Mouse (Mus musculus): Measurements from ENCODE around the gene Mmgt2.
A peak's percentile ranks its signal among the peaks of the same experiment; 100 is the strongest.

The Mmgt2 gene

GRCm38 (mm10) chr11:62621586-62622283 is 26.7 kb upstream of the Mmgt2 start:
- DNase-seq: no peak

GRCm38 (mm10) chr11:62622850-62623249 is 25.6 kb upstream of the Mmgt2 start:
- DNase-seq: no peak

GRCm38 (mm10) chr11:62624341-62625291 is 23.8 kb upstream of the Mmgt2 start:
- peak in 1 of 2 experiments; percentile 51 for DNase-seq

GRCm38 (mm10) chr11:62629352-62630224 is 18.9 kb upstream of the Mmgt2 start:
- no peak for DNase-seq

- peak in 1 of 2 experiments; percentile 24 for DNase-seq
Observed at GRCm38 (mm10) chr11:62630225-62630821, 18.1 kb upstream of the Mmgt2 start.

GRCm38 (mm10) chr11:62631138-62631537 is 17.3 kb upstream of the Mmgt2 start:
- no peak for DNase-seq

- no peak for DNase-seq
Observed at GRCm38 (mm10) chr11:62635406-62635805, 13.1 kb upstream of the Mmgt2 start.

GRCm38 (mm10) chr11:62636105-62636839 is 12.2 kb upstream of the Mmgt2 start:
- no peak for DNase-seq

GRCm38 (mm10) chr11:62636840-62637221 is 11.6 kb upstream of the Mmgt2 start:
- peak in 1 of 2 experiments; percentile 32 for DNase-seq

- no peak for DNase-seq
Observed at GRCm38 (mm10) chr11:62637401-62637800, 11.1 kb upstream of the Mmgt2 start.

- no peak for DNase-seq
Observed at GRCm38 (mm10) chr11:62637806-62638205, 10.7 kb upstream of the Mmgt2 start.

- no peak for DNase-seq
Observed at GRCm38 (mm10) chr11:62638402-62638801, 10.1 kb upstream of the Mmgt2 start.

- peak; percentile 44 to 54 for DNase-seq
Observed at GRCm38 (mm10) chr11:62640378-62640777, 8.1 kb upstream of the Mmgt2 start.

GRCm38 (mm10) chr11:62642023-62642844 is 6.2 kb upstream of the Mmgt2 start:
- no peak for DNase-seq

GRCm38 (mm10) chr11:62643011-62643631 is 5.3 kb upstream of the Mmgt2 start:
- DNase-seq: peak; percentile 89 to 92

GRCm38 (mm10) chr11:62643681-62644363 is 4.6 kb upstream of the Mmgt2 start:
- no peak for DNase-seq

GRCm38 (mm10) chr11:62644602-62645336 is 3.7 kb upstream of the Mmgt2 start:
- DNase-seq: no peak

GRCm38 (mm10) chr11:62645337-62645675 is 3.2 kb upstream of the Mmgt2 start:
- no peak for DNase-seq

Measured in cerebellum, postnatal 14 days (tissue).